Mouse (Mus musculus) cerebellum, adult 18-20 months (tissue): Measurements from ENCODE around the gene Elovl2.
A peak's percentile ranks its signal among the peaks of the same experiment; 100 is the strongest.
"Not testable (repeated sequence)": the region's sequence is repeated elsewhere in the genome, so short reads cannot be mapped to it uniquely, and the experiment has no call there.

ENCODE experiments used
- DNase-seq, 2 experiments: peaks; one replicate each; pipeline ENCODE4 v3.0.0; 2021

Elovl2 gene

GRCm38 (mm10) chr13:41220304-41220834 is at the start of gene Elovl2:
Gene Elovl2 (minus strand): TSS chr13:41220405.
- DNase-seq, result peak in 1 of 2 experiments; percentile 50

DNA sequence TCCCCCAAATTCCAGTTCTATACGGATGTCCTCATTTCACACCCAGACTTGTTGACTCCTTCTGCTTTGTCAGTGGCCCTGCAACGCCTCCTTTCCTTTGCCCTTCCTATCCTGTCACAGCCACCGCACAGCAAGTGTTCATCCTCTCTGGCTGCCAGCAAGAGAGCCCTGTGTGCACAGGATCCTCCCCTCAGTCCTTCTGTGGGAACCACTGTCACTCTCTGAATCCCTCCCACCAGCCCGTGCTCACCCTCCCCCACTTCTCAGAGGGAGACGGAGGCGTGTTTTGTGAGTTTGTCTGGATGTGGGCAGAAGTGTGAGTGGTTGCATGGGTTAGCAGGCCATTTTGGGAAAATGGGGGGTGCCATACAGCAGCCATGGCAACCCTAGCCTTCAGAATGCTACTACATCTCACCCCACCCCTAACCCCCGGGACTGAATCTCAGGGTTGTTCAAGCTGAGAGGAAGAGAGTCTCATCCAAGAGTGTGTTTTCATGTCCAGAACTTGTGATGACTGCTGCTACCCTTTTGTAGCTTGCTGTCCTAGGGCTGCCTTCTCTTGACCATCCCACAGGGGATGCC is 47.7 kb upstream of the Elovl2 start:
- DNase-seq, result peak in 1 of 2 experiments; percentile 9

GRCm38 (mm10) chr13:41263304-41264006 is 43.2 kb upstream of the Elovl2 start:
- no peak for DNase-seq

GRCm38 (mm10) chr13:41261617-41262016 is 41.4 kb upstream of the Elovl2 start:
- not testable (repeated sequence) for DNase-seq

GRCm38 (mm10) chr13:41257851-41258250 is 37.6 kb upstream of the Elovl2 start:
- no peak for DNase-seq

- no peak for DNase-seq
Observed at GRCm38 (mm10) chr13:41256962-41257361, 36.8 kb upstream of the Elovl2 start.

GRCm38 (mm10) chr13:41256126-41256525 is 35.9 kb upstream of the Elovl2 start:
- no peak for DNase-seq

GRCm38 (mm10) chr13:41252736-41253135 is 32.5 kb upstream of the Elovl2 start:
- no peak for DNase-seq

- no peak for DNase-seq
Observed at GRCm38 (mm10) chr13:41252141-41252540, 31.9 kb upstream of the Elovl2 start.

DNA sequence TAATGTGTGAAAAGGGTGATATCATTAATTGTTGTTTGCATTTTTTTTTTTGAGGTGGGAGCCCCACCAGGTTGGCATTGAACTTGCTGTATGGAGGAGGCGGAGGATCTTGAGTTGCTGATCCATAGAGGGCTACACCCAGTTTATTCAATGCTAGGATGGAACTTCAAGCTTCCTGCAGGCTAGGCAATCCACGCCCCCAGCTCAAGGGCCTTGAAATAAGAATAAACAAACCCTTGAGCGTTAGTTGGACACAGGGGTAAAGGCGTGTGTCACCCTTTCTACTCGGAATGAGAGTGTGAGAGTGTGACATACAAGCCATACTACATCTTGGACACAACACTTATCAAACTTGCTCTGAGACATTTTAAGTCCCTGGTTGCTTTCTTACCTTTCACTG is 31.5 kb upstream of the Elovl2 start:
- no peak for DNase-seq

GRCm38 (mm10) chr13:41251232-41251631 is 31.0 kb upstream of the Elovl2 start:
- DNase-seq, result not testable (repeated sequence)

GRCm38 (mm10) chr13:41250318-41250981 is 30.2 kb upstream of the Elovl2 start:
- DNase-seq, result peak in 1 of 2 experiments; percentile 51

GRCm38 (mm10) chr13:41249538-41250317 is 29.5 kb upstream of the Elovl2 start, which contains the start of gene Smim13:
Gene Smim13 (plus strand): TSS chr13:41249844.
- DNase-seq, result peak; percentile 90 to 98

DNA sequence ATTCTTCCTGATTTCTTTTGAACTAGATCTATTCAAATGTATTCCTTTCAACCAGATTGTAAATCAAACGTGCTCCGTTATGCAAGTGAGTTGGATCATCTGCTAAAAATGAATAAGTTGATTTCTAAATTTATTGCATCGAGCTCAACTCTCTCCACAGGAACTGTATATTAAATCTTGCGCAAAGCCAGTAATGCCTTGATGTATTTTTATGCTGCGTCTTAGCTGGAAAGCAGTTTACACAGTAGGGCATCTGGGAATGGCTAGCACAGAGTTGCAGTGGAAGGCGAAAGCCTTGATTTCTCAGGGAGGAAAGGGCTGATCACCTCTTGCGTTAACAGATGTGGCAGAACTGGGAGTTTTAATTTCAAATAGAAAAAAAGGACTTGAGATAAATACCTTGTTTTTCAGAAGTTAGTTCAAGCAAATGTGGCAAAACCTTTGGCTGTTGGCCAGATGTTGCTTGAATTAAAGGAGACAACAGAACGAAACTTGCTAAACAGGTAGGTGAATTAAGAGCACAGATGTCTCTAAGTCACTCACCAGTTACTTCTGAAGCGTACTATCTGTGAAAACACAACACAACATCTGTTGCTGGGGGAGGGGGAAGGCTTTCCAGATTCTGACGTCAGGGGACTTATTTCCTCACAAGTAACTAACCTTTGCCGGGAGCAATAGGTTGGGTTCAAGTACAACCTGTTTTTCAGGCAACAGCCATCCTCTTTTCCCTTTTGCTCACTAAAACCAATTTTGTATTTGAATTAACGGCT is 28.7 kb upstream of the Elovl2 start:
- peak in 1 of 2 experiments; percentile 31 for DNase-seq

GRCm38 (mm10) chr13:41244306-41244830 is 24.2 kb upstream of the Elovl2 start:
- DNase-seq, result no peak

- DNase-seq, result no peak
Observed at GRCm38 (mm10) chr13:41241557-41241956, 21.4 kb upstream of the Elovl2 start.

DNA sequence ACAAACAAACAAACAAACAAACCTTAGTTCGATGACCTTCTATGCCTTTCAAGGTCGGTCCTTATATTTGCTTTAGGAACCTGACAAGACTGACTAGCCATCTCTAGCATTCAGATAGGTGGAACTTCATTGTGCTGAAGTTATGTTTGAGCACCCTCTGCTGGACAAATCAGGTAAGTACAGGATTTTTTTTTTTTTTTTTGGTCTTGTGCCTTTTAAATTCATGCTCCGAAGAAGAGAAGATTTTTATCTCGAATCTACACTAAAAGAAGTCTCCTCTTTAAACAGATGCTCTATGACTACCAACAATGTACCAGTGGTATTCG is 18.6 kb upstream of the Elovl2 start:
- peak in 1 of 2 experiments; percentile 23 for DNase-seq

DNA sequence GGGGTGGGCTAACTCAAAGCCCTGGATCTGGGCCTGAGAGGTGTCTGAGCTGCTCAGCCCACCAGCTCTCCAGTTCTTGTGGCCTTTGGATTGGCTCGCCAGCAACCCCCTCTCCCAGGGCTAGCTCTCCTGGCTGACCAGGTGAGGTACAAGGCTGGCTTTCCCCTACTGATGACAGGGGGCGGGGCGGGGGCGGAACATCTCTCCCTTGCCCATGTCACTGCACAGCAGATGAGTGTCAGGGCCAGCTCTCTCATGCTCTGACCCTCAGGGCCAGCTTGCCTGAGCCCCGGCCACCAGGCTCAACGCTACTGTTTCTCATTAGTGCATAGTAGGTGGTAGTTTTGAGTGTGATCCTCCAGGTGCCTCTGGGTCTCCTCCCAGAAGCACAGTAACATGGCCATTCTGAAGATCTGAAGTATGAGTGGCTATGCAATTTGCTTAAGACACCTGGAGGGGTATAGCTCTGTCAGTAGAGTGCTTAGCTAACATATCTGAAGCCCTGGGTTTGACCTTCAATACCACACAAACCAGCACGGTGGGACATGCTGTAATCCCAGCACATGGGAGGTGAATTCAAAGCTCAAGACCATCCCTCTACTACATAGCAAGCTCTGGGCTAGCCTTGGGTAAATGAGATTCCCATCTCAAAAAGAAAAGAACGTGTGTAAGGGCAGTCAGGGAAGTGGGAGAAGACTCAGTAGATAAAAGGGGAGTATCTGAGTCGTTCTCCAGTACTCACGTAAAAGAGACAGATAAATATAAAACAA is 18.0 kb upstream of the Elovl2 start:
- no peak for DNase-seq

DNA sequence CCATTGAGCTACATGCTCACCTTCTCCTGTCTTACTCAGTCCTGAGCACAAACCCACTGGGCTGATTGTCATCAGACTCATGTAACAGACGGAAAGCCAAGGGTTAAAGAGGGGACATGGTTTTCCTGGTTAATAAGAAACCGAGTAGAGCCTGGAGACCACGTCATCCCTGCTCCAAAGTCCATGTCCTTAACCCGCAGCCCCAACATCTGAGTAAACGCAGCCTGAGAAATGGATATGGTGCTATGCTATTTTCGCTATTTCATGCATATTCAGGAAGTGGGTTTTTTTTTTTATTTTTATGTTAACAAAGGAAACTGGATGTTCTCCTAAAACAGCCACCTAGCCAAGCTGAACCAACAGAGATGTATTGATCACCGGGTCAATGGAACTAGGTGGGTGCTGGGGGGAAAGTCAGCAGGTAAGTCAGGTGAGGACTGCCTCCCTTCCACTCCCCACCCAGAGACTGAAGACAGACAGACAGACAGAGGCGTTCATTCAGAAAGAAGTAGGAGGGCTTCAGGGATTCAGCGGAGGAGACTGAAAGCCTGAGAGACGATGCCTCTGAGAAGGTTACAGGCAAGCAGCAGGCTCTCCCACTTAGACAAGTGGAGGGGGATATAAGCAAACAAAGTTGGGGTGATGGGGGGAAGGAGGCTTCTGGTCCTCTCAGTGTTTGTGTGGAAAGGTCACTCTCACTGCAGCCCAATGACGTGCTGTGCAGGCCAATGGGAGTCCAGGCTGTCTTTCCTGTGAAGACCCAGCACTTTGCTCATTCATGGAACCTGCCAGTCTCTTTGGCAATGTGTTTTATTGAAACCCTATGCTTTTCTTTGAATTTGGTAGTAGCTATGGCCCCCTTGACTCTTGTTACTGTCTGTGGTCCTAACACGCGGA is 15.9 kb upstream of the Elovl2 start:
- no peak for DNase-seq

DNA sequence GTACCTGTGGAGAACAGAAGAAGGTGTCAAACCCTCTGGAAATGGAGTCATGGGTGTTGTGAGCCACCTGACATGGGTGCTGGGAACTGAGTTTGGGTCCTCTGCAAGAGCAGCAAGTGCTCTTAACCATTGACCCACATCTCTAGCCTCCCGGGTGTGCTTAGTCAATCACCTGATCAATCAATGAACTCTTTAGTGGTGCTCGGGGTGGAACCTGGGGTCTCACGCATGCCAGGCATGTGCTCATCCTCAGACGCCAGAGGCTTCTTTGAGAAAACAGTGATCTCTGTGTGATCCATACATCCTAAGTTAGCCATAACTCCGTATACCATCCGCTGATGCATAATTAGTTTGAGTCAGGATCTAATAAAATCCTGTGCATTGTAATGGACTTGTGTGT is 15.0 kb upstream of the Elovl2 start:
- no peak for DNase-seq
